Mouse (Mus musculus) erythroid progenitor cell, adult 5-6 weeks (primary cell): ENCODE measurements around the gene Kcnj6. TPM values are rescaled to one million over a fixed set of nuclear protein-coding genes. Genes with fewer than 3 reads are reported as not detected.
A peak's percentile ranks its signal among the peaks of the same experiment; 100 is the strongest.

Experiments
- ATAC-seq: replicated peaks from 2 replicates; pipeline ENCODE4 v1.8.0; 2016; ENCODE audit warnings: moderate number of reproducible peaks, mild to moderate bottlenecking, moderate TSS enrichment, inconsistent platforms; ENCODE audit not compliant: poor library complexity, low FRiP score, severe bottlenecking
- total RNA-seq, 2 experiments: library from RNA; stranded (forward) in 1 of 2; stranded (reverse) in 1 of 2; fragments of 150-400 nt in 1 of 2; fragments of 186-747, 209-891 nt in 1 of 2; gene quantifications; 2 replicates each; pipeline versions ENCODE4 v1.2.3 to v1.2.4; 2015 to 2017; ENCODE audit warnings: low replicate concordance in 2 of 2

The Kcnj6 gene
- total RNA-seq, 2 experiments from 2014 or later = not detected

GRCm38 (mm10) chr16:94724747-94725211 is 272.7 kb downstream of the Kcnj6 start:
- no peak for ATAC-seq

DNA sequence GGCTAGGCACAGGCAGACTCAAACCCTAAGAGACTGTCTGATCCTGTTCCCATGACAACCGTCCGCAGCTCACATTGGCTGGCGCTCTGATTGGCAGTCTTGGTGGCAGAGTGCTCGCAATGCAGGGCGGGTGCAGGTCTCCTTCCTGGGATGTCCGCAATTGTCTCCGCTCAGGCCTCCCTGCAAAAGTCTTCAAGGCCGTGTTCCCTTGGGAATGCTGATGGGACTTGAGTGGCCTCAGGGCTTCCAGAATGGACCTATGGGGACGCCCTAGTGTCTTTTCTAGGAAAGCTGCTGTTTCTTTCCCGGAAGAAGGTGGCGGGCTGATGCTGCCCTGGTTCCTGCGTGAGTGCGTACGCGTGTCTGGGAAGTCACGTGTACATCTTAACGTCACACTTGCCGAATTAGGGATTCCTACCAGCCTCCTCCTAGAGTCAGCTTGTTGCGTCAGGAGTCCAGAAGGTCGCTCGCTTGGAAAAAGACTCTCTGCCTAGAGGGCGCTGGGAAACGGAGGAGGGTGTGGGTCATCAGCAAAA is 273.4 kb downstream of the Kcnj6 start:
- no peak for ATAC-seq

DNA sequence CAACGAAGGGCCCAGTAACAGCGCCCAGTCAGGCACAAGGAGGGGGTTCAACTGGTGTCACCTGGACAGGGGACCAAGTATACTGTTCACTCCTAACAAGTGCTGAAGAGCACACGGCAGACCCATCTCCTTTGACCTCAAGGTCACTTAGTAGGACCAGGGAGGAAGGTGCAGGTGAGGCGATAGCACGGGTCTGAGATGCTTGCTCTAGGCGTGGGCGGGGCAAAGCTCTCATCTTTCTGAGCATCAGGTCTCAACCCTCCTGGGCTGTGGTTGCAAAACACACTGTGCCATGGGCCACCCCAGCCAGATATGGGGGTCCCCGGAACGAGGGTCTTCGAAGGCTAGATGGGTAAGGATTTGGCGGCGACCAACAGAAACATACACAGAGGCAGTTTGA is 274.6 kb downstream of the Kcnj6 start:
- ATAC-seq = no peak

DNA sequence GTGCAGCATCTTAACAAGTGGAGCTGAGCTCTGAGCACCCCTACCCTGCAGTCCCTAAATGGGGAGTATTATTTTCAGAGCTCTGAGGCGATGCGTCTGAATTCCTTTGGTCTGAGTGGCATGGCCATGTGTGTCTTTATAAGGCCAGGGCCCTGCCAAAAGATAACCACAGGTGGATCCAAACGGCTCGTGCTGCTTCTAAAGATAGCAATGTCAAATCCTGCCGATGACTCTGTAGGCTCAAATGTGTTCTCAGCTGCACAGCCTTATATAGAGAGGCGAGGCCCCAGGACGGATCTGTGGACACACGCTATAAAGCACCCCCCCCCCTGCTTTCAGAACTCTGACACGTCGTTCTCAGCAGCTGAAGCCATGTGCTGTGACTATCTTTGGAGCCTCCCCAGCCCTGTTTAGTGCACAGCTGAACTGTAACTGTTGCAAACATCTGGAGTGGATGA is 275.9 kb downstream of the Kcnj6 start:
- ATAC-seq = no peak

DNA sequence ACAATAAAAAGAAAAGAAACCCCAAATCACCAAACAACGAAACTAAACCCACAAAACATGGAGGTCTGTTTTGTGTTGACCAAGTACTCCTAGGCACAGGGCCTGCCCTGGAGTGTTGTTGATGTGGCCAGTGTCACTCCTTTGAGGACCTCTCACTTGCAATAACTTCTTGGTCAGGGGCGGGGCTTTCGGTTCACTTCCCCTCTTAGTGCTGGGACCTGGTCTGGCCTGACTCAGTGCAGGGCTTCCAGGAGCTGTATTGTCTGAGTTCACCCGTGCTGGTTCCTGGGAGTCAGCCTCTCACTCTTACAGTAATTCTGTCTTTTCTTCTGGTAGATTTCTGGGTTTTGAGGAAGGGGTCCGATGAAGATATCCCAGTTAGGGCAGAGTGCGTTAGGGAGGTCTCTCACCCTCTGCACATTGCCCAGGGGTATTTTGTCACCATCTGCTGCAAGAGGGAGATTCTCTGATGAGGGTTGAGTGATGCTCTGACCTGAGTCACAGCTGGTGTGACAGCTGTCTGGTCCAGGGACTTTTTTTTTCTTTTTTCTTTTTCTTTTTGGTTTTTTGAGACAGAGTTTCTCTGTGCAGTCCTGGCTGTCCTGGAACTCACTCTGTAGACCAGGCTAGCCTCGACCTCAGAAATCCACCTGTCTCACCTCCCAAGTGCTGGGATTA is 276.9 kb downstream of the Kcnj6 start:
- ATAC-seq = no peak

GRCm38 (mm10) chr16:94719488-94719887 is 278.0 kb downstream of the Kcnj6 start:
- no peak for ATAC-seq

DNA sequence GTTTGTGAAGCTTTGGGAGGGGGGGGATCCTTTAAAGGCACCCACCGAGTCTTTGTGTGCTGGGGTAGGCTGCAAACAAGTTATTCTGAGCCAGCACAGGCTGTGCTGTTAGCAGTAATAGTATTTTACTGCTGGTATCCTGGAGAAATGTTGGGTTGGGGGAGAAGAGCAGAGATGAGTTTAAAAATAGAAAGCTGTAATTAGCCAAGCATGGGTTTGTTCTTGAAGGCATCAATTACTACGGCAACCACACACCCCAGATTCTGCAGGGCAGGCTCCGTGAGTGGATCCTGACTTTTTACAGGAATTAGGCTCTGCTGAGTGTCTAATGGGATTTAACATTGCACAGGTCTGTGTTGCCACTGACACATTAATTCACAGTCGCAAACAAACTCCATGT is 278.6 kb downstream of the Kcnj6 start:
- ATAC-seq = no peak

- ATAC-seq = no peak
Measured at GRCm38 (mm10) chr16:94717051-94717450, 280.4 kb downstream of the Kcnj6 start.

DNA sequence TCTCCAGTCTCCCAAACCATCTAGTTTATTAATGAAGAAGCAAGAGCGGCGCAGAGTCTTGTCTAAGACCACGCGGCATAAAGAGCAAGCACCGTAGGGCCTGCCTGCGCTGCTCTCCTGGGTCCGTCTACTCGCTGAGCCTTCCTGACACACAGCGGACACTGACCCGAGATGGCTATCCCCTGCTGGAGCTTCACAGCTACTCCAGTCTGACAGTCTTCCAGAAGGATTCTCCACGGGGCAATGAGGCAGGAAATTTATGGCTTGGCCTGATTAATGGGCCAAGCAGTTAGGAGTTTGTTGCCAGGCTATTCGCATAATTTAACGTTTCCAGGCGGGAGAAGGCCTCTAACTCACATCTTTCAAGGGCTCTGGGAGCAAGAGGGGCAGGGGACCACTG is 283.0 kb downstream of the Kcnj6 start:
- no peak for ATAC-seq

DNA sequence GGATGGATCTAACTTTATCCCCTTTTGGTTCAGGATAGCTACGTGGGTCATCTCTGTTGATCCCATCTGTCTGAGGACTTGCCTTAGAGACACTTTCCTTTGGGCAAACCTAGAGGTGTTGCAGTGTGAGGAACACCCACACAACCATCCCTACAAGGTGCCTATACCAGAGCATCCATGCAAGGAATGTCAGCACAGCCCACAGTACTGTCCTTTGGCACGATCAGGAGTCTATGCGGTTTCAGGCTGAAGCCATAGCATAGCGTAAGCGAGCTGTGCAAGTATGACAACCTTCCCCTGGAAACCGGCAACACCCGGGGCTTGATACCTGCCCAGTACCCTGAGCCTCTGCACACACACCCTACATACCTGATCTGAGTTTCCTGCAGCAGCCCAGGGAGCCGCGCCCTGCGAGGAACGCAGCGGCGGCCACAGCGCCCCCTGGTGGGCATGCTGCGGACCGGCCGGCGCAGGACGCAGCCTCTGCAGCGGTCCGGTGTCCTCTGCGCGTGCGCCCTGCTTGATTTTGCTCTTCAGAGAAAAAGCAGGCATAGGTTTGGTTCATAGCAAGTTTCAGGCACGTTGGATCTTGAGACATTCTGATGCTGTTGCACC is 283.9 kb downstream of the Kcnj6 start:
- ATAC-seq = peak; percentile 50; the same call in 1 of the 2 replicates

GRCm38 (mm10) chr16:94701971-94702370 is 295.5 kb downstream of the Kcnj6 start:
- no peak for ATAC-seq

DNA sequence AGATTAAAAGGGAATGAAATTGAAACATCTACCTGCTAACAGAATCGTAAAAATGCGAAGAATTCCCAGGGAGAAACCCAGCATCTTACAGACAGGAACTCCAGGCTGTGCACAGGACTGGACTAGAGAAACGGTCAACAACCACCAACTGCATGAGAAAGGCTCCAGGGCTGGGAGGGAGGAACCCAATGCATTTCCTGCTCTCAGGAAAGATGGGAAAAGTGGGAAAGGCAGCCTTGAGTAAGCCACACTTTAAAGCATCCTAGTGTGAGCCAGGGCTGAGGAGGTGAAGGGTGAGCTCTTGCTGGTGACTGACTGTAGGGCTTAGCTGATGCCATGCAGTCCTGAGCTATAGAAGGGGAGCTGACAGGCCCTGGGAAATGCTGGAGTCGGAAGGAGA is 296.4 kb downstream of the Kcnj6 start:
- ATAC-seq = no peak
